In the genomic region with DNA sequence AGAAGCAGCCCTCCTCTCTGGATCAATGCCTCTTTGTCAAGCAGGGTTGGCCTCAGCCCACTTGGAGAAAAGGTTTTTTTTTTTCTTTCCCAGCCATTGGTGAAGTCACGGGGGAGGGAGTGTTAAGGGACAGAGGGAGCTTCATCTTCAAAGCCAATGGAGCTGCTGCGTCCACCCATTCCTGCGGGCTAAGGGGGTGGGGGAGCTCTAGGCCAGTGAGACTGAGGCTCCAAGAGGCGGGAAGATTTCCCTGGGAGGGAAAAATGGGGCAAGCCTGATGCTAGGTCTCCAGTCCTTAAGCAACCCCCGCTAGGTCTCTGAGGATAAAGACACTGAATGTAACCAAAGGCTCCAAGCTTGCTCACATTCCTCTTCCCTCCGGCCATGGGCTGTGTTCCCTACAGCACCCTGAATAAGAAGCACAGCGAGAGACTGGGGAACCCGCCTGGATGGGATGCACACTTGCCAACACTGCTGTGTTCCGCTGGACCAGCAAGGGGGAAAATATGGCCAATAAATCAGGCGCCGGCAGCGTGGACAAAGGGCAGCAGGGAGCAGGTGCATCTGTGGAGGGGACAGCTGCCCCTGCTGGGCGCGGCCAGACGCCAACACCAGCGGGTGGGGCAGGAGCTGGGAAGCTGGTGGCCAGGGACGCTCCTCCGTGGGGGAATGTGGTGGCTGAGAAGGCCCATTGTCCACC, we compare ENCODE assay signal across 8 mouse cellular contexts. TPM values are rescaled to one million over a fixed set of nuclear protein-coding genes. Genes with fewer than 3 reads are reported as not detected.
DNase-seq lines count a peak whose midpoint lies in the region; ATAC-seq and TF ChIP-seq lines count a peak whose summit lies in the region.

No protein-coding gene starts in this region.

- WGBS in lung, postnatal 0 days, result 38% methylated on average over 18 of the region's 18 CpGs
- 6% methylated on average over 18 of the region's 18 CpGs for WGBS in forebrain, embryonic 12.5 days
- WGBS in hindbrain, embryonic 13.5 days, result 4% methylated on average over 18 of the region's 18 CpGs
- 28% methylated on average over 18 of the region's 18 CpGs for WGBS in midbrain, embryonic 10.5 days
- WGBS in stomach, embryonic 16.5 days, result 32% methylated on average over 18 of the region's 18 CpGs

- 0 out of 2 replicates have a peak overlapping the region, but pooled peaks have one; percentile 45 for H3K27ac ChIP-seq in lung, postnatal 0 days (ENCODE audit: low read length)
- peak overlapping the region; percentile 99 for H3K27ac ChIP-seq in forebrain, embryonic 12.5 days
- peak overlapping the region; percentile 90 for H3K27ac ChIP-seq in hindbrain, embryonic 13.5 days
- H3K27ac ChIP-seq in midbrain, embryonic 10.5 days (replicated peaks), result peak overlapping the region; percentile 96
- peak overlapping the region; percentile 66 for H3K27ac ChIP-seq in stomach, embryonic 16.5 days (ENCODE audit: low read length)

- H3K9me3 ChIP-seq in lung, postnatal 0 days (ENCODE audit: low read length), result no peaks in the 10 kb centered on the region
- H3K9me3 ChIP-seq in forebrain, embryonic 12.5 days, result no peaks in the 10 kb centered on the region
- no peaks in the 10 kb centered on the region for H3K9me3 ChIP-seq in hindbrain, embryonic 13.5 days
- no peaks in the 10 kb centered on the region for H3K9me3 ChIP-seq in midbrain, embryonic 10.5 days (replicated peaks)
- no peaks in the 10 kb centered on the region for H3K9me3 ChIP-seq in stomach, embryonic 16.5 days (replicated peaks; ENCODE audit: control insufficient read depth, low read length)

- H3K27me3 ChIP-seq in lung, postnatal 0 days (replicated peaks; ENCODE audit: insufficient read depth, low read length), result no peaks in the 10 kb centered on the region
- no peaks in the 10 kb centered on the region for H3K27me3 ChIP-seq in forebrain, embryonic 12.5 days
- no peaks in the 10 kb centered on the region for H3K27me3 ChIP-seq in hindbrain, embryonic 13.5 days
- H3K27me3 ChIP-seq in midbrain, embryonic 10.5 days (ENCODE audit: low read depth, poor library complexity, severe bottlenecking), result no peaks in the 10 kb centered on the region
- no peaks in the 10 kb centered on the region for H3K27me3 ChIP-seq in stomach, embryonic 16.5 days (ENCODE audit: control insufficient read depth, insufficient read depth, low read length)

- 0 out of 2 replicates have a peak overlapping the region, but pooled peaks have one; percentile 0 for H3K4me2 ChIP-seq in lung, postnatal 0 days (replicated peaks; ENCODE audit: low read depth, low read length)
- peak overlapping the region; percentile 46 for H3K4me2 ChIP-seq in forebrain, embryonic 12.5 days
- H3K4me2 ChIP-seq in hindbrain, embryonic 13.5 days, result peak overlapping the region; percentile 45
- peak overlapping the region; percentile 11; the same call in 1 of the 2 replicates for H3K4me2 ChIP-seq in stomach, embryonic 16.5 days (ENCODE audit: low read depth, low read length)

- ATAC-seq in lung, postnatal 0 days, result no peak
- ATAC-seq in forebrain, embryonic 12.5 days (ENCODE audit: low FRiP score), result peak; percentile 39
- ATAC-seq in hindbrain, embryonic 13.5 days (ENCODE audit: low FRiP score), result peak; percentile 54
- no peak for ATAC-seq in stomach, embryonic 16.5 days (ENCODE audit: insufficient read depth, low FRiP score)

- peaks cover 58% of the 10 kb centered on the region for H3K4me1 ChIP-seq in lung, postnatal 0 days (ENCODE audit: insufficient read depth, low read depth, low read length)
- H3K4me1 ChIP-seq in forebrain, embryonic 12.5 days, result peaks cover 100% of the 10 kb centered on the region
- H3K4me1 ChIP-seq in hindbrain, embryonic 13.5 days (replicated peaks), result peaks cover 100% of the 10 kb centered on the region
- peaks cover 98% of the 10 kb centered on the region for H3K4me1 ChIP-seq in midbrain, embryonic 10.5 days
- H3K4me1 ChIP-seq in stomach, embryonic 16.5 days (ENCODE audit: control insufficient read depth, insufficient read depth, low read length), result peaks cover 90% of the 10 kb centered on the region

- peaks cover 4% of the 10 kb centered on the region for H3K36me3 ChIP-seq in lung, postnatal 0 days (ENCODE audit: insufficient read depth, low read length)
- peaks cover 32% of the 10 kb centered on the region for H3K36me3 ChIP-seq in forebrain, embryonic 12.5 days (replicated peaks)
- H3K36me3 ChIP-seq in hindbrain, embryonic 13.5 days, result 0 out of 2 replicates have a peak, but pooled peaks cover 3% of the 10 kb centered on the region
- peaks cover 50% of the 10 kb centered on the region for H3K36me3 ChIP-seq in midbrain, embryonic 10.5 days
- H3K36me3 ChIP-seq in stomach, embryonic 16.5 days (ENCODE audit: control insufficient read depth, insufficient read depth, low read length), result no peaks in the 10 kb centered on the region

- TF ChIP-seq EP300 in lung, postnatal 0 days (IDR thresholded peaks at IDR 0.05), result no peak

- no peak overlapping the region for H3K4me3 ChIP-seq in lung, postnatal 0 days (ENCODE audit: low read depth, low read length)
- H3K4me3 ChIP-seq in forebrain, embryonic 12.5 days (replicated peaks), result peak overlapping the region; percentile 8
- H3K4me3 ChIP-seq in hindbrain, embryonic 13.5 days, result no peak overlapping the region
- peak overlapping the region; percentile 45 for H3K4me3 ChIP-seq in midbrain, embryonic 10.5 days
- H3K4me3 ChIP-seq in stomach, embryonic 16.5 days (replicated peaks; ENCODE audit: low read length), result no peak overlapping the region

- no peak for TF ChIP-seq CTCF in lung, postnatal 0 days (IDR thresholded peaks at IDR 0.05)

- H3K9ac ChIP-seq in lung, postnatal 0 days (replicated peaks; ENCODE audit: low read depth), result no peak overlapping the region
- peak overlapping the region; percentile 56 for H3K9ac ChIP-seq in forebrain, embryonic 12.5 days
- H3K9ac ChIP-seq in hindbrain, embryonic 13.5 days, result peak overlapping the region; percentile 60; the same call in 1 of the 2 replicates
- 0 out of 2 replicates have a peak overlapping the region, but pooled peaks have one; percentile 26 for H3K9ac ChIP-seq in stomach, embryonic 16.5 days (ENCODE audit: low read length)

- peak; percentile 35 for DNase-seq in lung, postnatal 0 days (ENCODE audit: low spot score)
- no peak for DNase-seq in lung, postnatal 14 days
- peak; percentile 81 for DNase-seq in midbrain, embryonic 10.5 days (ENCODE audit: low spot score)
- no peak for DNase-seq in spleen, postnatal 14 days (ENCODE audit: low spot score in 2 of 2)
- DNase-seq in adrenal gland, postnatal 25 days, result no peak

RNA-seq across cellular contexts. Expression of a gene that starts 29.0 kb away (rescaled TPM):
- polyA plus RNA-seq in lung, postnatal 0 days (2015; fragmentation: Nextera tagmentation; extraction: Ambion mirVana), result 11.8 and 14.7 TPM in 2 replicates
- polyA plus RNA-seq in forebrain, embryonic 12.5 days (2016; fragmentation: Nextera tagmentation; extraction: Ambion mirVana), result 49.5 and 61.8 TPM in 2 replicates
- polyA plus RNA-seq in hindbrain, embryonic 13.5 days (2015; fragmentation: Nextera tagmentation; extraction: Ambion mirVana), result 17.5 and 19.2 TPM in 2 replicates
- polyA plus RNA-seq in midbrain, embryonic 10.5 days (2016; fragmentation: Nextera tagmentation; extraction: Ambion mirVana), result 30.1 and 38.3 TPM in 2 replicates
- polyA plus RNA-seq in stomach, embryonic 16.5 days (2015; fragmentation: Nextera tagmentation; extraction: Ambion mirVana), result 14.1 and 15.4 TPM in 2 replicates
- total RNA-seq in adrenal gland, postnatal 25 days (2021), result 17.7 and 24.8 TPM in 2 replicates

RNA-seq across cellular contexts. Expression of a gene that starts 42.5 kb away (rescaled TPM):
- polyA plus RNA-seq in lung, postnatal 0 days (2015; fragmentation: Nextera tagmentation; extraction: Ambion mirVana), result 10.2 and 13.1 TPM in 2 replicates
- polyA plus RNA-seq in forebrain, embryonic 12.5 days (2016; fragmentation: Nextera tagmentation; extraction: Ambion mirVana), result 30.0 and 33.9 TPM in 2 replicates
- 18.3 and 18.5 TPM in 2 replicates for polyA plus RNA-seq in hindbrain, embryonic 13.5 days (2015; fragmentation: Nextera tagmentation; extraction: Ambion mirVana)
- 21.4 and 28.7 TPM in 2 replicates for polyA plus RNA-seq in midbrain, embryonic 10.5 days (2016; fragmentation: Nextera tagmentation; extraction: Ambion mirVana)
- polyA plus RNA-seq in stomach, embryonic 16.5 days (2015; fragmentation: Nextera tagmentation; extraction: Ambion mirVana), result 28.2 and 31.5 TPM in 2 replicates
- total RNA-seq in adrenal gland, postnatal 25 days (2021), result 62.7 and 63.4 TPM in 2 replicates

Comparison
In these comparisons a context has a peak if more than half of its experiments do, and no peak if none do; other contexts are left out.
1. DNase-seq: peak in lung, postnatal 0 days (single experiment) and midbrain, embryonic 10.5 days (single experiment); none in lung, postnatal 14 days (single experiment), spleen, postnatal 14 days (0 of 2) and adrenal gland, postnatal 25 days (single experiment).
2. ATAC-seq: peak in forebrain, embryonic 12.5 days (single experiment) and hindbrain, embryonic 13.5 days (single experiment); none in lung, postnatal 0 days (single experiment) and stomach, embryonic 16.5 days (single experiment).
3. H3K27ac ChIP-seq: peak in every context shown above with its lines; median percentile 99 in forebrain, embryonic 12.5 days; 96 in midbrain, embryonic 10.5 days; 90 in hindbrain, embryonic 13.5 days; 66 in stomach, embryonic 16.5 days; 45 in lung, postnatal 0 days.
4. H3K4me3 ChIP-seq: peak in forebrain, embryonic 12.5 days (single experiment) and midbrain, embryonic 10.5 days (single experiment); none in lung, postnatal 0 days (single experiment), hindbrain, embryonic 13.5 days (single experiment) and stomach, embryonic 16.5 days (single experiment).
5. Peak in every context shown above with its lines, with median percentiles within 50 percentile points of each other: H3K4me2 ChIP-seq.